Mouse (Mus musculus) adrenal gland, postnatal 36 days (tissue): Measurements from ENCODE around the gene Mios. TPM values are rescaled to one million over a fixed set of nuclear protein-coding genes. Genes with fewer than 3 reads are reported as not detected.

Experiments used
- DNase-seq, 2 experiments: peaks; one replicate each; pipeline ENCODE4 v3.0.0; 2021; ENCODE audit warnings: mixed read lengths in 1 of 2
- total RNA-seq, 2 experiments: library from RNA; stranded (reverse); gene quantifications; 2 replicates each; pipeline ENCODE4 v1.2.3; 2021

Mios gene
- total RNA-seq, 2 experiments from 2014 or later, result 15.3 to 20.4 TPM

- DNase-seq, result no peak
Measured at GRCm38 (mm10) chr6:8276431-8276830, 67.4 kb downstream of the Mios start.

GRCm38 (mm10) chr6:8278426-8279002 lies 69.5 kb downstream of the Mios start:
- DNase-seq, result no peak

- no peak for DNase-seq
Measured at GRCm38 (mm10) chr6:8283255-8283654, 74.2 kb downstream of the Mios start.

- DNase-seq, result no peak
Measured at GRCm38 (mm10) chr6:8285401-8285960, 76.5 kb downstream of the Mios start.

Other genes with a start within 250 kb of the Mios start
- gene Col28a1, start 16.6 kb upstream of the Mios start, total RNA-seq, result 1 to 10 TPM; 1.5 to 2.9 TPM
- 10 to 100 TPM; 19.4 to 23.0 TPM for gene Rpa3, start 50.0 kb downstream of the Mios start, total RNA-seq
- gene Umad1, start 50.1 kb downstream of the Mios start, total RNA-seq, result 10 to 100 TPM; 13.1 to 19.0 TPM
- gene Gm45062, start 50.2 kb downstream of the Mios start, total RNA-seq, result 1 to 10 TPM in 1 of 2 experiments, under 1 TPM in 1; 0.79 to 2.5 TPM